Mouse (Mus musculus) kidney, embryonic 15.5 days (tissue): Measurements from ENCODE around the gene Nfkb1. TPM values are rescaled to one million over a fixed set of nuclear protein-coding genes. Genes with fewer than 3 reads are reported as not detected.

ENCODE experiments used
- ATAC-seq: fragments of 200-750 bp; cut with Nextera tagmentation; replicated peaks from 2 replicates; pipeline ENCODE4 v1.8.0; 2017; ENCODE audit warnings: moderate TSS enrichment; ENCODE audit not compliant: low FRiP score
- H3K27ac ChIP-seq: fragments of 300-500 bp; sonication (generic); 2 replicates; pipeline ENCODE4 v1.5.1; 2015; ENCODE audit warnings: mild to moderate bottlenecking, inconsistent platforms
- H3K27me3 ChIP-seq: fragments of 300-500 bp; sonication (generic); 2 replicates; pipeline ENCODE4 v1.6.1; 2015; ENCODE audit warnings: inconsistent platforms
- H3K36me3 ChIP-seq: fragments of 300-500 bp; sonication (generic); 2 replicates; pipeline ENCODE4 v1.6.1; 2015; ENCODE audit warnings: inconsistent platforms
- H3K4me1 ChIP-seq: fragments of 300-500 bp; sonication (generic); 2 replicates; pipeline ENCODE4 v1.6.1; 2015; ENCODE audit warnings: inconsistent platforms
- H3K4me2 ChIP-seq: fragments of 300-500 bp; sonication (generic); 2 replicates; pipeline ENCODE4 v1.6.1; 2015; ENCODE audit warnings: moderate library complexity, mild to moderate bottlenecking, inconsistent platforms
- H3K4me3 ChIP-seq: fragments of 300-500 bp; sonication (generic); replicated peaks from 2 replicates; pipeline ENCODE4 v1.5.1; 2015; ENCODE audit warnings: mild to moderate bottlenecking, inconsistent platforms
- H3K9ac ChIP-seq: fragments of 300-500 bp; sonication (generic); 2 replicates; pipeline ENCODE4 v1.6.1; 2015; ENCODE audit warnings: mild to moderate bottlenecking, inconsistent platforms
- H3K9me3 ChIP-seq: fragments of 300-500 bp; sonication (generic); replicated peaks from 2 replicates; pipeline ENCODE4 v1.6.1; 2016; ENCODE audit warnings: inconsistent platforms
- WGBS: fragments of 180-500 bp; shearing (Covaris S2); methylation state at CpG from one replicate; pipeline ENCODE4 v1.1.7; 2015; ENCODE audit warnings: mixed read lengths; 5-methylcytosine and 5-hydroxymethylcytosine counted together
- polyA plus RNA-seq: library from polyadenylated mRNA; unstranded; fragments of >200 nt; fragmentation: Nextera tagmentation; extraction: Ambion mirVana; gene quantifications from 2 replicates; pipeline ENCODE4 v1.2.1, GENCODE M21; 2015

The Nfkb1 gene
- polyA plus RNA-seq, 1 experiment from 2014 or later: 18.5 TPM

GRCm38 (mm10) chr3:135722104-135722503 lies 30.8 kb upstream of the Nfkb1 start:
- Histone ChIP-seq H3K9ac (no peak overlapping the region), H3K9me3 (no peaks in the 10 kb centered on the region), H3K36me3 (no peaks in the 10 kb centered on the region), H3K27me3 (no peaks in the 10 kb centered on the region), H3K4me2 (no peak overlapping the region), H3K27ac (no peak overlapping the region), H3K4me3 (no peak overlapping the region), H3K4me1 (no peaks in the 10 kb centered on the region)
- no peak for ATAC-seq
- WGBS: 91% methylated on average over 2 of the region's 2 CpGs

- Histone ChIP-seq H3K4me2 (no peak overlapping the region), H3K27ac (no peak overlapping the region), H3K36me3 (no peaks in the 10 kb centered on the region), H3K4me1 (no peaks in the 10 kb centered on the region), H3K9ac (no peak overlapping the region), H3K9me3 (no peaks in the 10 kb centered on the region), H3K4me3 (no peak overlapping the region), H3K27me3 (no peaks in the 10 kb centered on the region)
- no peak for ATAC-seq
- WGBS: 93% methylated on average over 3 of the region's 3 CpGs
Observed at GRCm38 (mm10) chr3:135719969-135720368, 28.6 kb upstream of the Nfkb1 start.

GRCm38 (mm10) chr3:135719179-135719532 lies 27.8 kb upstream of the Nfkb1 start:
- Histone ChIP-seq H3K36me3 (no peaks in the 10 kb centered on the region), H3K4me3 (no peak overlapping the region), H3K9ac (no peak overlapping the region), H3K4me2 (no peak overlapping the region), H3K4me1 (no peaks in the 10 kb centered on the region), H3K27me3 (no peaks in the 10 kb centered on the region), H3K9me3 (no peaks in the 10 kb centered on the region), H3K27ac (no peak overlapping the region)
- 79% methylated on average over 6 of the region's 6 CpGs for WGBS
- ATAC-seq: no peak

- H3K27me3 ChIP-seq: no peaks in the 10 kb centered on the region
- no peaks in the 10 kb centered on the region for H3K9me3 ChIP-seq
- no peaks in the 10 kb centered on the region for H3K4me1 ChIP-seq
- no peak overlapping the region for H3K27ac ChIP-seq
- WGBS: 42% methylated on average over 6 of the region's 6 CpGs
- H3K4me3 ChIP-seq: no peak overlapping the region
- no peak overlapping the region for H3K4me2 ChIP-seq
- ATAC-seq: peak; percentile 58; the same call in 1 of the 2 replicates
- H3K36me3 ChIP-seq: no peaks in the 10 kb centered on the region
- no peak overlapping the region for H3K9ac ChIP-seq
Observed at GRCm38 (mm10) chr3:135718323-135719178, 27.2 kb upstream of the Nfkb1 start.

- H3K36me3 ChIP-seq: no peaks in the 10 kb centered on the region
- no peaks in the 10 kb centered on the region for H3K27me3 ChIP-seq
- H3K27ac ChIP-seq: no peak overlapping the region
- ATAC-seq: no peak
- WGBS: 33% methylated on average over 4 of the region's 4 CpGs
- H3K4me2 ChIP-seq: no peak overlapping the region
- no peak overlapping the region for H3K9ac ChIP-seq
- H3K4me1 ChIP-seq: no peaks in the 10 kb centered on the region
- no peak overlapping the region for H3K4me3 ChIP-seq
- H3K9me3 ChIP-seq: no peaks in the 10 kb centered on the region
Observed at GRCm38 (mm10) chr3:135713016-135713950, 21.9 kb upstream of the Nfkb1 start.

- Histone ChIP-seq H3K36me3 (no peaks in the 10 kb centered on the region), H3K4me1 (no peaks in the 10 kb centered on the region), H3K9me3 (no peaks in the 10 kb centered on the region), H3K27me3 (no peaks in the 10 kb centered on the region), H3K9ac (no peak overlapping the region), H3K27ac (no peak overlapping the region), H3K4me3 (no peak overlapping the region), H3K4me2 (no peak overlapping the region)
- 91% methylated on average over 4 of the region's 4 CpGs for WGBS
- ATAC-seq: no peak
Observed at GRCm38 (mm10) chr3:135711613-135712012, 20.3 kb upstream of the Nfkb1 start.

- Histone ChIP-seq H3K9me3 (no peaks in the 10 kb centered on the region), H3K4me3 (no peak overlapping the region), H3K36me3 (no peaks in the 10 kb centered on the region), H3K9ac (no peak overlapping the region), H3K4me2 (no peak overlapping the region), H3K27me3 (no peaks in the 10 kb centered on the region), H3K27ac (no peak overlapping the region), H3K4me1 (no peaks in the 10 kb centered on the region)
- WGBS: 90% methylated on average over 9 of the region's 9 CpGs
- no peak for ATAC-seq
Observed at GRCm38 (mm10) chr3:135711040-135711570, 19.8 kb upstream of the Nfkb1 start.

GRCm38 (mm10) chr3:135703307-135703706 lies 12.0 kb upstream of the Nfkb1 start:
- ATAC-seq: no peak
- Histone ChIP-seq H3K4me2 (no peak overlapping the region), H3K36me3 (no peaks in the 10 kb centered on the region), H3K4me1 (0 out of 2 replicates have a peak, but pooled peaks cover 6% of the 10 kb centered on the region), H3K4me3 (no peak overlapping the region), H3K27ac (no peak overlapping the region), H3K9ac (no peak overlapping the region), H3K9me3 (no peaks in the 10 kb centered on the region), H3K27me3 (no peaks in the 10 kb centered on the region)
- 61% methylated on average over 2 of the region's 2 CpGs for WGBS

- Histone ChIP-seq H3K9me3 (no peaks in the 10 kb centered on the region), H3K27ac (no peak overlapping the region), H3K9ac (no peak overlapping the region), H3K27me3 (no peaks in the 10 kb centered on the region), H3K4me1 (0 out of 2 replicates have a peak, but pooled peaks cover 6% of the 10 kb centered on the region), H3K4me2 (no peak overlapping the region), H3K36me3 (no peaks in the 10 kb centered on the region), H3K4me3 (no peak overlapping the region)
- no peak for ATAC-seq
- 87% methylated on average over 5 of the region's 5 CpGs for WGBS
Observed at GRCm38 (mm10) chr3:135702658-135703057, 11.3 kb upstream of the Nfkb1 start.

- no peak overlapping the region for H3K4me2 ChIP-seq
- no peak overlapping the region for H3K9ac ChIP-seq
- no peak for ATAC-seq
- 0 out of 2 replicates have a peak overlapping the region, but pooled peaks have one; percentile 3 for H3K27ac ChIP-seq
- 0 out of 2 replicates have a peak, but pooled peaks cover 6% of the 10 kb centered on the region for H3K4me1 ChIP-seq
- H3K4me3 ChIP-seq: no peak overlapping the region
- peaks cover 4% of the 10 kb centered on the region; the same call in 1 of the 2 replicates for H3K27me3 ChIP-seq
- no peaks in the 10 kb centered on the region for H3K9me3 ChIP-seq
- H3K36me3 ChIP-seq: no peaks in the 10 kb centered on the region
- WGBS: 64% methylated on average over 10 of the region's 10 CpGs
Observed at GRCm38 (mm10) chr3:135699523-135700264, 8.3 kb upstream of the Nfkb1 start.

- Histone ChIP-seq H3K9me3 (no peaks in the 10 kb centered on the region), H3K4me2 (no peak overlapping the region), H3K4me1 (0 out of 2 replicates have a peak, but pooled peaks cover 6% of the 10 kb centered on the region), H3K27me3 (peaks cover 13% of the 10 kb centered on the region; the same call in 1 of the 2 replicates), H3K36me3 (no peaks in the 10 kb centered on the region), H3K9ac (no peak overlapping the region), H3K4me3 (no peak overlapping the region), H3K27ac (no peak overlapping the region)
- WGBS: 54% methylated on average over 12 of the region's 12 CpGs
- ATAC-seq: no peak
Observed at GRCm38 (mm10) chr3:135698466-135698975, 7.2 kb upstream of the Nfkb1 start.
